9 mouse cellular contexts compared by ENCODE assay signal in the genomic region with DNA sequence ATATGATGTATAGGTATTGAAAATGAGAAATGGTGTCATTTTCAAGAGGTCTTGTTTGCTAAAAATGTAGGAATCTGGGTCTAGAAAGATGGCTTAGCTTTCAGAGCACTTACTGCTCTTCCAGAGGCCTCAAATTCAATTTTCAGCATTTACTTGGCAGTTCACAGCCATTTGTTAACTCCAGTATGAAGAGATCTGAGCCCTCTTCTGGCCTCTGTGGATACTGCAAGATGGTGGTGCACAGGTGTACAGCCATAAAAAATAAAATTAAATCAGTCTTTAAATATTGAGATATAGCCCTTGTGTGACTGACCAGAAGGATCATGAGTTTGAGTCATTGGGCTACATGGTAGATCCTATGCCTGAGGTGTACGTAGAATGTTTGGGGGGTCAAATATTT.
DNase-seq lines count a peak whose midpoint lies in the region; ATAC-seq and TF ChIP-seq lines count a peak whose summit lies in the region.
"Had no signal": no experiment of that assay in that cellular context is flagged by ENCODE, and none has a peak within 500 bp of the region (broad histone marks: within the 10 kb centered on the region; RNA-seq: fewer than 3 reads in every experiment).

No protein-coding gene starts in this region.

- no peak for ATAC-seq in stomach, postnatal 0 days (ENCODE audit: low FRiP score, low TSS enrichment)

- no peak overlapping the region for H3K4me2 ChIP-seq in stomach, postnatal 0 days (replicated peaks; ENCODE audit: low read depth)
- H3K4me2 ChIP-seq: limb, embryonic 15.5 days had no signal

- WGBS in lung, adult 2 months = 88% methylated on average over 1 of the region's 1 CpGs
- WGBS in stomach, postnatal 0 days = 67% methylated on average over 1 of the region's 1 CpGs

- no peak overlapping the region for H3K9ac ChIP-seq in stomach, postnatal 0 days (ENCODE audit: low read length)
- H3K9ac ChIP-seq: limb, embryonic 15.5 days had no signal

- TF ChIP-seq CTCF in lung, adult 2 months (IDR thresholded peaks at IDR 0.05; ENCODE audit: insufficient read depth, low read length) = no peak
- TF ChIP-seq CTCF in stomach, postnatal 0 days (IDR thresholded peaks at IDR 0.05; ENCODE audit: low read depth) = peak; percentile 59

- TF ChIP-seq EP300 in stomach, postnatal 0 days (optimal IDR thresholded peaks at IDR 0.05) = no peak

- peak; percentile 16 for DNase-seq in adrenal gland, postnatal 14 days
- DNase-seq in adrenal gland, postnatal 25 days = no peak
- DNase-seq in lung, postnatal 36 days = peak; percentile 17
- no peak for DNase-seq in lung, adult 2 months
- DNase-seq in cerebellum, postnatal 25 days = peak; percentile 35 to 73
- peak; percentile 43 to 44 for DNase-seq in kidney, postnatal 4 days
- peak; percentile 20 for DNase-seq in stomach, postnatal 0 days (ENCODE audit: low spot score)
- no peak for DNase-seq in adrenal gland, adult 8-10 months

- no peaks in the 10 kb centered on the region for H3K27me3 ChIP-seq in stomach, postnatal 0 days (ENCODE audit: control insufficient read depth, insufficient read depth, low read length)
- H3K27me3 ChIP-seq: limb, embryonic 15.5 days had no signal

- no peaks in the 10 kb centered on the region for H3K9me3 ChIP-seq in stomach, postnatal 0 days (ENCODE audit: control insufficient read depth, low read length)
- H3K9me3 ChIP-seq: limb, embryonic 15.5 days had no signal

- no peak overlapping the region for H3K4me3 ChIP-seq in lung, adult 2 months (replicated peaks; ENCODE audit: extremely low read depth, low read depth, low read length)
- H3K4me3 ChIP-seq in stomach, postnatal 0 days (ENCODE audit: low read depth, low read length) = no peak overlapping the region
- H3K4me3 ChIP-seq: limb, embryonic 15.5 days had no signal

- no peaks in the 10 kb centered on the region for H3K4me1 ChIP-seq in lung, adult 2 months (ENCODE audit: control insufficient read depth, insufficient read depth, low read length)
- H3K4me1 ChIP-seq in stomach, postnatal 0 days (replicated peaks; ENCODE audit: control insufficient read depth, insufficient read depth) = no peaks in the 10 kb centered on the region
- H3K4me1 ChIP-seq: limb, embryonic 15.5 days had no signal

- H3K27ac ChIP-seq in stomach, postnatal 0 days (replicated peaks) = no peak overlapping the region
- H3K27ac ChIP-seq: limb, embryonic 15.5 days had no signal

- TF ChIP-seq POLR2A in lung, adult 2 months (IDR thresholded peaks at IDR 0.05; ENCODE audit: borderline replicate concordance, extremely low read depth, low read depth, low read length) = no peak

- H3K36me3 ChIP-seq in stomach, postnatal 0 days (ENCODE audit: control insufficient read depth, insufficient read depth, low read length) = no peaks in the 10 kb centered on the region
- H3K36me3 ChIP-seq: limb, embryonic 15.5 days had no signal

Comparison
In these comparisons a context has a peak if more than half of its experiments do, and no peak if none do; other contexts are left out.
1. DNase-seq: peak in adrenal gland, postnatal 14 days (single experiment), lung, postnatal 36 days (single experiment), cerebellum, postnatal 25 days (2 of 2), kidney, postnatal 4 days (2 of 2) and stomach, postnatal 0 days (single experiment); none in adrenal gland, postnatal 25 days (single experiment), lung, adult 2 months (single experiment) and adrenal gland, adult 8-10 months (single experiment).